Mouse (Mus musculus) kidney, adult 18-20 months (tissue): ENCODE data around the gene Zfp784.

Source experiments
- DNase-seq: peaks from one replicate; pipeline ENCODE4 v3.0.0; 2021

The Zfp784 gene

DNA sequence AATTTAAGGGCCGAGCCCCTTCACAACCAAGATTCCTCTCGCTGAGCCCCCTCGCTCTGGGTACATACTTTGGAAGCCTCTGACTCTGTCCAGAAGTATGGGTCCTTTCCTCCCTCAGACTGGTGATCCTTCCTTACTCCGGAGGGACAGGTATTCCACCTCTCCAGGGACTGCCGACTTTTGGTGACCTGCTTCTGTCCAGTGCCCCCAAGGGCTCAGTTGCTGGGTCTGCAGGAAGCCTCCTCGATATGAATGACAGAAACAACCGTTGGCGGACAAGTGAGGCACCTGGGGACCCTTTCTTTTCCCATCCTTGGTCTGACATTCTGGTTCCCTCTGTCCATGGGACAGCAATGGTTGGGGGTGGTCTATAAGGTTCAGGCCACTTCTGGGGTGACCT, 19.1 kb upstream of the Zfp784 start:
- DNase-seq, result no peak

DNA sequence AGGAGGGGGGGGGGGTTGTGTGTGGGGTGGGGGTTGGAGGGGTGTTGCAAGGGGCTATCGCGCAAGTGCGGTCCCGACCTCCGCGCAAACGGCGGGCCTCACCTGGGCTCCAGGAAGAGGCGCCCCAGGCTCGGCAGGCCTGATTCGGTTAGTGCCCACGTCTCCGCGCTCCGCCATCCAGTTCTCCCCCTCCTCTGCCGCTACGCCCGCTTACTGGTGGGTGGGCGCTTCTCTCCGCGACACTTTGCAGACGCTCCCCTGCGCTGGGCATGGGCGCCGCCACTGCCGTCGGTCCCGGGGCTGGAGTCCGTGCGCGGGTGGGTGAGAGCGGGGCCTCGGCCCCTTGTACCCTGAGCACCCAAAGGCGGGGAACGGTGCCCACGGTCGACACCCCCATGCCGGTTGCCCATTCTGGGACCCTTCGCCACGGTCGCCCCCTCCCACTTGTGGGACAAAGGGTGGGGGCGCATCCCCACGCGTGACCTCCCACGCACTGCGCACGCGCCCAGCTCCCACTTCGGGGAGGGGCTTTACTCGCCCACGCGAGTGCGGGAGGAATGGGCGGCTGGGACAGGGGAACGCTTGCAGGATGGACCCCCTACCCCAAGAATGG, 18.5 kb upstream of the Zfp784 start:
- no peak for DNase-seq

DNA sequence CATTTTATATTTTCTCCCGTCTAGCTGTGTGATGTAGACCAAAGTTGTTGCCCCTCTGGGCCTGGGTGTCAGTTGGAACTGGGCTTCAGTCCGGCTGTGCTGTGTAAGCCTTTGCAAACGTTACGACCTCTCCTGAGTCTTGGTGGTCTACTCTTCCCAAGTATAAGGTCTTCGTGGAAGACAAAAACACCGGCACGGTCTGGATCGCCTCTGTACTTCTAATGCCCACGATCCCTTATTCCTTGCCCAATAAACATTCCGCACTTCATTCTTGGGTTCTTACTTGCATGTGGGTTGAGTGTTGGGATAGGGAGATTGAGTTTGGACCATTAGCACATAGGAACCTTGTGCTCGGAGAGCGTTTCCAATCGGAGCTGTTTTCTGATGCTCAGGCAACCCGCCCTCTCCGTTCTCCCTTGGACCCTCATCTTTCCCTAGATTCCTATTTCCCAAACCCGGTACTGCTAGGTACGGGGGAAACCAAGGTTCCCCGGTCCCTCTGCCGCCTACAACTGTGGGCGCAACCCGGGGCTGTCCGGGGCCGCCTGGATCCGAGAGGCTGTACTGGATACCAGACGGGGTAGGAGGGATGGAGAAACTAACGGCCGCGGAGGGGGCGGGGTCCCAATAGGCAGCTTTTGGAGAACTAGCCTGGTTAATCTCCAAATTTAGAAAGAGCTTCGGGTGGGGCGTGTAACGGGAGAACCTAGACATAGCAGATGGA, 15.4 kb upstream of the Zfp784 start:
- DNase-seq, result no peak

DNA sequence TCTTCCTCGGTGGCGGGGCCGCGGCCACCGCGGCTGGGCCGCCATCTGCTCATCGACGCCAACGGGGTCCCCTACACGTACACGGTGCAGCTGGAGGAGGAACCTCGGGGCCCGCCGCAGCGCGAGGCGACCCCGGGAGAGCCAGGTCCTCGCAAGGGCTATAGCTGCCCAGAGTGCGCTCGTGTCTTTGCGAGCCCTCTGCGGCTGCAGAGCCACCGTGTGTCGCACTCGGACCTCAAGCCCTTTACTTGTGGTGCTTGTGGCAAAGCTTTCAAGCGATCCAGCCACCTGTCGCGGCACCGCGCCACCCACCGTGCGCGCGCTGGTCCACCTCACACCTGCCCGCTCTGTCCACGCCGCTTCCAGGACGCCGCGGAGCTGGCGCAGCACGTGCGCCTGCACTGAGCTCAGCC, 14.7 kb upstream of the Zfp784 start:
- DNase-seq, result no peak

DNA sequence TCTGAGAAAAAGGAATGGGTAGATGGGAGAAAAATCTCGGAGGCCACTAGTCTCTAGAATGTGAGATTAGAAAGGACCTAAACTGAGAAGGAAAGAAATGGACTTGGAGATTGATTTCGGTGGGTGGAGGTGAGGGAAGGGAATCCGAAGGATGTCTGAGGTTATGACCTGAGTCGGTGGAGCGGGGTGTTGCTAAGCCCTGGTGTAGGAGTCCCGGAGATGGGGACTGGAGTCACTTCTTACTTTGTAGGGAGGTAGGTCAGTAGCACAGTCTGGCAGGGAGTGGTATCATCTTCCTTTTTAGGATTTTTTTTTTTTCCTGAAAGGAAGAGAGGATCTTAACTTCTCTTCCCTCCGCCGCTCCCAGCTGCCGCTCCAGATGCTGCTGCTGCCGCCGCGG, 14.2 kb upstream of the Zfp784 start:
- DNase-seq, result no peak

DNA sequence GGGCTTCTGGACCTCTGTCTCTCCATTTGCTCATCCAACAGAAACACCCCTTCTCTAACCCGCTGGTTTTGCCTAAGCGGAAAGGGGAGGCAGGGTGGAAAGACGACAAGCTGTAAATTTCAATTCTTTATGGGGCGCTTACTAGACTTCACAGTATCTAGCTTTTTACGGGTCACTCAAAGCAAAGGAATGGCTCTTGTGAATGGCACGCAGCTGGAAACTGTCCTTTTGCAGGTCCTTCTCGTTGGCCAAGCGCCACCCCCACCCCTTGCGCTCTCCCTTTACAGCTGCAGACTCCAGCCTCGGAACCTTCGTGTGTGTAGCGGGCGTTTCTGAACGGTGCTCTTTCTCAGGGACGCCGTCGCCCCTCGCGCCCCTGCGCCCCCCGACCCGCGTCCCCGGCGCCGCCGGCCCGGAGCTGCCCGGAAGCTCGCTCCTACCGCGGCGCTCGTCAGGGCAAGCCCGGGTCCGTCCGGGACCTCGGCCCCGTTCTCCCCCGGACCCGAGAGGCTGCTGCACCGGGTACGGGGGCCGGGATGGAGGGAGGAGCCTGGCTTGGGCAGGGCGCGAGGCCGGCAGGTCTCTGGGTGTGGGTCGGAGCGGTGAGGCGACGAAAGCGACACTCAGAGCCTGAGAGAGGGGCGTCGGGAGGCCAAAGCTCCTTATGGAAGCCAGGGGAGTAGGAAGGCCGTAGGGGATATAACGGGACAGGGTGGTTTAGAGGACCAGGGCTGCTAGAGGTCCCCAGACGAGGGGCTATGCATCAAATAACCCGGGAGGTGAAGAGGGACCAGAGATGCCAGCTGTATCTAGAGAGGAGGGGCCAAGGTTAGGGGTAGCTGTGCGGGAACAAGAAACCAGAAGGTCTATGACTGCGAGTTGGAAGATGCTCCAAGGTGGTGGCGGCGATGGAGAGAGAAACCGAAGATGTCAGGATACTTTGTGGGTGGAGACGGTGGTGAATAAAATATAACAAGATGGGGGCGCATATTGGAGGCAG, 13.2 kb upstream of the Zfp784 start, which contains the start of gene Zfp580:
Gene Zfp580 (plus strand): TSS at position 346 of the 1,000 bp plus-strand sequence.
- peak; percentile 83 for DNase-seq

DNA sequence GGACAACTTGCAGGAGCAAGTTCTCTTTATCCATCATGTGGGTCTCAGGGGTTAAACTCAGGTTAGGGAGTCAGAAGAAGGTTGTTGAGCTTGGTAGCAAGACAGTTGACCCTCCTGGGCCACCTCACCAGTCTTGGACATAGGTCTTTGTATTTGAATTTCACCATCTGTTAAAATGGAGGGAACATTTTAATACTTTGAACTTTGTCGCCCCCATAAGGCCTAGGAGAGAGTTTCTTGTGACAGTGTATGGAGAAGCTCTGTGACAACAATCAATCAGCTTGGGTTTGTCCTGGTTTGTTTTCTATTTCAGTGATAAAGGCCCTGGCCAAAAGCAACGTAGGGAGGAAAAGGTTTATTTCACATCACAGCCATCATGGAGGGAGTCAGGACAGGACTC, 9.1 kb upstream of the Zfp784 start:
- peak; percentile 27 for DNase-seq

DNA sequence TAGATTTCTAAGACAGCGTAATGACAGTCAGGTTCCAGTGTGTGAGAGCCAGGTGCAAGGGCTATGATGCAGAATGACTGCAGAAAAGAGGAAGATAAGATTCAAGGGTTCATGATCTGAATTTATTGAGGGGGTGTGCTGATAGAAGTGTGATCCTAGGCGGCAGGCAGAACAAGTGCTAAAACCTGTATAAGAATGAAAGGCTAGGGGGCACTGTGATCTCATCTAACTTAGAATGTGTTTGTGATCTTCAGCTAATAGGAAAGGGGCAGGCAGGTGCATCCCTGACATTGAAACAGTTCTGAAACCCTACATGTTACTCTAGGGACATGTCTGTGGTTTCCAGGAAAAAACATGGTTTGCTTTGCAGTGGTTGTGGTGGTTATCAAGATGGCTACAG, 7.9 kb upstream of the Zfp784 start:
- DNase-seq, result no peak

DNA sequence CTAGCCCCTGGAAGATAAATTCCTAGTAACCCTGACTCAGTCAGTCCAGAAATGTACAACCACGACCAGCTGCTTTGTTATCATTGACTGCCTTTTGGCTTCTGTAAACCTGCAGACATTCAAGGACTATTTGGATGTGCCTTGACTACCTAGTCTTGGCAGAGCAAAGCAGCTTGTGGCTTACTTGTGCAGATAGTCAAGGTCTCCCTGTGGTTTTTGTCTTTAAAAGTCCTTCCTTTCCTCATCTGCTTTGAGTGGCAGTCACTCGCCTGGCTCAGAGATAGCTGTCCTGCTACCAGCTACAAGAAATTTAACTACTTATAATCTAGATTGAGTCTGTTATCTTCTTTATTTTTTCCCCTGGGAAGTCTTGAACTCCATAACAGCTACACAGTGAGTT, 6.7 kb upstream of the Zfp784 start:
- DNase-seq, result no peak

DNA sequence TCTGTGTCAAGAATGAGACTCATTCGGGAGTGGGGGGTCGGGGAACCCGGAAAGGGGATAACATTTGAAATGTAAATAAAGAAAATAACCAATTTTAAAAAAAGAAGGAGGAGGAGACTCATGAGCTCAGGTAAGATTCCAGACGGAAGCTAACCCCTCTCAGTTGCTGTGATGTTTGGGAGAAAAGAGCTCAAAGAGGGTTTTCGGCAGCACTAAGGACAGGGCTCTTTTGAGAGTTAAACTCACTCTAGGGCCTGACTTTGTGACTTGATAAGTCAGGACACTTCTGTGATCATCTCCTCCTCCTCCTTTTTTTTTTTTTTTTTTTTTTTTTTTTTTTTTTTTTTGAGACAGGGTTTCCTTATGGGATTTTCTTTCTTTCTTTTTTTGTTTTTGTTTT, 694 bp upstream of the Zfp784 start:
- DNase-seq, result no peak

DNA sequence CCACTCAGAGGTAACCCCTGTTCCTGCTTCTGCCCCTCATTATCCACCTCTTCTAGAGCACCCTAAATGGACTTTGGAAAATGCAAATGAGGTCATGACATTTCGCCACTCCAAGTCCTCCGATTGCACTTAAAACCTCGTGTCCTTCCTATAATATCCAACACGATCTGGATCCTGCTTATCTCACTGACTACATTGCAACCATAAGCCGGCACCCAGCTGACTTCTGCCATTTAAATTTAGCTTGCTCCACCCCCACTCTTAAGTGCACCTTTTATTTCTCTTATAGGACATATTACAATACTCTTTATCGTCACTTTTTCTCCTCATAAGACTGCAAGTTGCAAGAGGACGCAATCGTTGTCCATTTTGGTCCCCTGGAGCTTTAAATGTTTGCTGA, 779 bp downstream of the Zfp784 start:
- no peak for DNase-seq

DNA sequence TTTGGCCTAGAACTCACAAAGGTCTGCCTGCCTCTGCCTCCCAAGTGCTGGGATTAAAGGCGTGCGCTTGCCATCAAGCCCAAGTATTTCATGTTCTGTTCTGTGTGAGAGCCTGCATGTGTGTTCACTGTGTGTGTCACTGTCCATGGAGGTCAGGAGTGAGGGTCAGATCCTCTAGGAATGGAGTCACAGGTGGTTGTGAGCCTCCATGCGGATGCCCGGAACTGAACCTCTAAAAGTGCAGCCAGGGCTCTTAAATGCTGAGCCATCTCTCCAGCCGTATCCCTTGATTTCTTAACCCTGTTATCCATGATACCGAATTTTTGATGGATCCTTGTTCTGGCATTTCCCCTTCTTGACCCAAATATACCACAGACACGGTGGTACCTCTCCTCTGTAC, 1.2 kb downstream of the Zfp784 start:
- no peak for DNase-seq

DNA sequence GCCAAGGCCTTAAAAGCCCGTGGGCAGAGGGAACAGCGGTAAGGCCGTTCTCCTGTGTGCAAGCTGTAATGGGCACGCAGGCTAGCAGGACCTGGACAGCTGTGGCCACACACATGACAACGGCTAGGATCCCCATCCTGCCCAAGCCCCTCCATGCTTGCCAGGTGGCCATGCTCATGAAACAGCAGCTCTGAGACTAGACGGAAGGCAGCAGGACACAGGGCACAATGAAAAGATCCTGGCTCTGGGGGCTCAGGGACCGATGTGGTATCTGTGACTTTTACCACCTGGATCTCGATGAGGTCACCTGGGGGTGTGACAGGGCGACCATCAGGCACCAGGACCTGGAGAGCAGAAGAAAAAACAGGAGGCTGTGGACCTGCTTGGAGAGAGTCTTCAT, 2.1 kb downstream of the Zfp784 start:
- no peak for DNase-seq

DNA sequence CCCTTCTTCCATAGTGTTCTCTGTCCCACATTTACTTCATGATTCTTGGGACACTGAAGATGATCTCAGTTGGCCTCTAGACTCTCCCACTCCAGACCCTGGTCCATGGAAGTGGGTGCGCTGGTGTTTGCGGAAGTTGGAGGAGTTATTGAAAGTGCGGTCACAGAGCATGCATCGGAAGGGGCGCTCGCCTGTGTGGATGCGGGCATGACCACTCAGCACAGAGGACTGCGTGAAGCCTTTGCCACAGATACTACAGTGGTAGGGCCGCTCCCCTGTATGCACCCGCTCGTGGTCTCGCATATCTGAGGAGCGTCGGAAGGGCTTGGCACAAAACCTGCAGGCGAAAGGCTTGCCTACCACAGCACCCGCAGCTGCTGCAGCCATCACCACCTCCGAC, 2.6 kb downstream of the Zfp784 start:
- no peak for DNase-seq

DNA sequence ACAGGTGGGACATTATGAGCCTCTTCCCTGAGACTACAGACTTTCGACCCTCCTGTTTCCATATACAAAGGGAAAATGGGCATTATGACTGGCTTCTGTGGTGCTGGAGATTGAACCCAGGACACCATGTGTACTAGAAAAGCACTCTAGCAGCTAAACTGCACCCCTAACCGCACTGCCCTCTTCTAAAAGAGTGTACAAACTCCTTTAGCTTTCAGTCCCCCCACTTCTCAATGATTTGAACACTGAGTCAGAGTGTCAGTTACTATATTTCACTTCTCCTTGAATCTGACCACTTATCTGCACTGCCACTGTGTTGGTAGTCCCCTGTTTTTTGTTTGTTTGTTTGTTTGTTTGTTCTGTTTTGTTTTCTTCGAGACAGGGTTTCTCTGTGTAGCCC, 4.4 kb downstream of the Zfp784 start, which contains the start of gene 4632433K11Rik:
Gene 4632433K11Rik (plus strand): TSS at position 301 of the 400 bp plus-strand sequence.
- no peak for DNase-seq

DNA sequence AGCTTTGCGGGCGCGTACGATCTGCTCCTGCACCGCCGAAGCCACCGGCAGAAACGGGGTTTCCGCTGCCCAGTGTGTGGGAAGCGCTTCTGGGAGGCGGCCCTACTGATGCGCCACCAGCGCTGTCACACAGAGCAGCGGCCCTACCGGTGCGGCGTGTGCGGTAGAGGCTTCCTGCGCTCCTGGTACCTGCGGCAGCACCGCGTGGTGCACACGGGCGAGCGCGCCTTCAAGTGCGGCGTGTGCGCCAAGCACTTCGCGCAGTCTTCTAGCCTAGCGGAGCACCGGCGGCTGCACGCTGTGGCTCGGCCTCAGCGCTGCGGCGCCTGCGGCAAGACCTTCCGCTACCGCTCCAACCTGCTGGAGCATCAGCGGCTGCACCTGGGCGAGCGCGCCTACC, 6.8 kb downstream of the Zfp784 start:
- no peak for DNase-seq

DNA sequence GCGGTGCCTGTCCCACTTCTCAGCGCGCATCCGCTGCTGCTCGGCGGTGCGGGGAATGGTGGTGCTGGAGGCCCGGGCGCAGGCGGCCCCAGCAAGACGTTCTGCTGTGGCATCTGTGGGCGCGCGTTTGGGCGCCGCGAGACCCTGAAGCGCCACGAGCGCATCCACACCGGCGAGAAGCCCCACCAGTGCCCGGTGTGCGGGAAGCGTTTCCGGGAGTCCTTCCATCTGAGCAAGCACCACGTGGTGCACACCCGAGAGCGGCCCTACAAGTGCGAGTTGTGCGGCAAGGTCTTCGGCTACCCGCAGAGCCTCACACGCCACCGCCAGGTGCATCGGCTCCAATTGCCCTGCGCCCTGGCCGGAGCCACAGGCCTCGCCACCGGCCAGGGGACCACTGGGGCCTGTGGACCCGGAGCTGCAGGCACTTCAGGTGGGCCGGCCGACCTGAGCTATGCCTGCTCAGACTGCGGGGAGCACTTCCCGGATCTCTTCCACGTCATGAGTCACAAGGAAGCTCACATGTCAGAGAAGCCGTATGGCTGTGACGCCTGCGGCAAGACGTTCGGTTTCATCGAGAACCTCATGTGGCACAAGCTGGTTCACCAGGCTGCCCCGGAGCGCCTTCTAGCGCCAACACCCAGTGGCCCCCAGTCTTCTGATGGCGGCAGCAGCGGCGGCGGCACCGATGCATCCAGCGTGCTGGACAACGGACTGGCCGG, 7.5 kb downstream of the Zfp784 start:
- DNase-seq, result no peak

DNA sequence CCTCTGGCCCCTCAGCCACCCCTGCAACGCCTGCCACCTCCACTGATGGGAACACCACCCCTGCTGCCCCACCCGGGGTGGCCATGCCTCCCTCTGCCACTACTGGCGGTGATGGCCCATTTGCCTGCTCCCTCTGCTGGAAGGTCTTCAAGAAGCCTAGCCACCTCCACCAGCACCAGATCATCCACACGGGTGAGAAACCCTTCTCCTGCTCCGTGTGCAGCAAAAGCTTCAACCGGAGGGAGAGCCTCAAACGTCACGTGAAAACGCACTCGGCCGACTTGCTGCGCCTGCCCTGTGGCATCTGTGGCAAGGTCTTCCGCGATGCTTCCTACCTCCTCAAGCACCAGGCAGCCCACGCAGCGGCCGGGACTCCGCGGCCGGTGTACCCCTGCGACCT, 8.3 kb downstream of the Zfp784 start:
- no peak for DNase-seq

DNA sequence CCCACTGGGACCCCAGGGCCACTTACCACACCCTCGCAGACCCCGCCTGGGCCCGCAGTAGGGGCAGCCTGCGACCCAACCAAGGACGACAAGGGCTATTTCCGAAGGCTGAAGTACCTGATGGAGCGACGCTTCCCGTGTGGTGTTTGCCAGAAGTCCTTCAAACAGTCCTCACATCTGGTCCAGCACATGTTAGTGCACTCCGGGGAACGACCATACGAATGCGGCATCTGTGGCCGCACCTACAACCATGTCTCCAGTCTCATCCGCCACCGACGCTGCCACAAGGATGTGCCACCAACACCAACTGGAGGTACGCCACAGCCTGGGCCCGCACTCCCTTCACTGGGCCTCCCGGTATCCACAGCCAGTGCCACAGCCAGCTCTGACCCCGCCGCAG, 8.7 kb downstream of the Zfp784 start:
- no peak for DNase-seq

DNA sequence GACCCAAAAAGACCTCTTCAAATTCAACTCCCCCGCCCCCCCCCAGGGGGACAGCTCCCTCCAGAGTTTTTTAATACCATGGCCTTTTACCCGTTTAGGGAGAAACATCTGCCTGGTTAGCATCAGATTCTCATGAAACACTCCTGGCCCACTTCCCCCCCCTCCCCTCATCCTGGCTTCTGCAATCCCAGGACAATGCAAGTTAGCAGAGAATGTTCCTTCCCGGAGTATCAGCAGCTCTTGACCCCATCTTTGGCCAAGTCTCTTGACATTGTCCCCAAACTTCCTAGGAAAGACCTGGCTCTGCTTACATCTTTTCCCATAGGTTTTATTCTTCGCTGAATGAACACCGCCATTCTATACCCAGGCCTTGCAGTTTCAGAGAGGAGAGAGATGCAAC, 17.0 kb downstream of the Zfp784 start:
- no peak for DNase-seq

DNA sequence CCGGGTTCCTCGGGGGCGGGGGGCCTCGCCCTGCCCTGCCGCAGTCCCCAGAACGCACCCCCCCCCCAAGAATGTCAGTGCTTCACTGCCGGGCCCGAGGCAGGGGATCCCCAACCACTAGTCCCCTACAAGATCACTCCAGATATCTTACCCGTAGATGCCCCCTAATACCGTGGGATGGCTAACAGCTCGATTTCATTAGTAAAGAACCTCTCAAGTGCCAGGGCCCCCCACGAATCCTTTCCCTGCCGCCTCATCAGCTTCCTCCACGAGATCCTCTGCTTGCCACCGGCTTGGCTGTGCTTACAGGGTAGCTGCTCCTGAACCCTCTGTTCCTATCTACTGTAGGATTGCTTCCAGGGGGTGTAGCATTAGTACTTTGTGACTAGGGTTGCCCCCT, 17.6 kb downstream of the Zfp784 start:
- DNase-seq, result no peak

DNA sequence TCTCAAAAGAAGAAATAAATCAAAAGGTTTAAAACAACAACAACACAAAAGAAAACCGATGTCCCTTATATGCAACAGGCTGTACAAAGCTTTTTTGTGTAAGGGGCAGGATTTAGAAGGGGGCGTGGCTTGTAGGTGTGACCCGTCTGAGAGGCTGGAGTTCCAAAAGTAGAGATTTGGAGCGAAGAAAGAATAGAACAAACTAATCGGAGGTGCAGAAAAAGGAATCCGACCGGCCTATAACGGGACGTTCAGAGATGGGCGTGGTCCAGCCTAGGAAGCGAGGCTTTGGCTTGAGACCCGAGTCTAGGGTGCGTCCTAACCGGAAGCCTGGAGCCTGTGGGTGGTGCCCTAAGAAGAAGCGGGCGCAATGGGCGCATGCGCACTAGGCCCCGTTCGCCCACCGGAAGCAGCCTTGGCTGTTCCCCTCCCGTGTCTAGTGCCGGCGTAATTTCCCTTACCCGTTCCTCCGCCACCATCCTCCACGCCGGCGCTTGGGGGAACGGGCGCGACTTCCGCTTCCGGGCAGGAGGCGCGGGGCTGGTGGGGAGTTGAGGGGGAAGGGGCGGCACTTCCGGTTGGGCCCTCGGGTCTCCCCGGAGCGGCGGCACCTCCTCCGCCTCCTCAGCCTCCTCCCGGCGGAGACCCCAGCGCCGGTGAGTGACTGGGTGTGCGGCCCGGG, 18.1 kb downstream of the Zfp784 start, which contains the start of the genes Zfp865 and Ccdc106:
Gene Zfp865 (plus strand): TSS at position 377 of the 682 bp plus-strand sequence.
Gene Ccdc106 (plus strand): TSS at position 554 of the 682 bp plus-strand sequence.
- DNase-seq, result peak; percentile 99
